Mouse (Mus musculus) megakaryocyte, adult 5-6 weeks (primary cell): ENCODE results near the gene Trappc10. TPM values are rescaled to one million over a fixed set of nuclear protein-coding genes. Genes with fewer than 3 reads are reported as not detected.
"Not testable (repeated sequence)": the region's sequence is repeated elsewhere in the genome, so short reads cannot be mapped to it uniquely, and the experiment has no call there.

Source experiments
- ATAC-seq: 2 replicates; pipeline ENCODE4 v1.8.0; 2016; ENCODE audit warnings: mild to moderate bottlenecking, inconsistent platforms; ENCODE audit not compliant: poor library complexity, severe bottlenecking
- total RNA-seq, 2 experiments: library from RNA; stranded (forward) in 1 of 2; stranded (reverse) in 1 of 2; fragments of 153-499, 151-499 nt in 1 of 2; fragments of 221-1000, 200-1000 nt in 1 of 2; gene quantifications; 2 replicates each; pipeline versions ENCODE4 v1.2.3 to v1.2.4; 2015 to 2017

The Trappc10 gene
- total RNA-seq, 2 experiments from 2014 or later: 26.1 to 26.9 TPM

GRCm38 (mm10) chr10:78216376-78217083, 27.9 kb downstream of the Trappc10 start:
- ATAC-seq: 0 out of 2 replicates have a peak, but pooled peaks have one; percentile 18

- ATAC-seq: no peak
These were observed 30.1 kb downstream of the Trappc10 start for GRCm38 (mm10) chr10:78214371-78214770.

GRCm38 (mm10) chr10:78211311-78211710, 33.1 kb downstream of the Trappc10 start:
- ATAC-seq: no peak

GRCm38 (mm10) chr10:78201182-78201581, 43.3 kb downstream of the Trappc10 start:
- ATAC-seq: no peak

GRCm38 (mm10) chr10:78192933-78193332, 51.5 kb downstream of the Trappc10 start:
- ATAC-seq: no peak

- ATAC-seq: not testable (repeated sequence)
These were observed 58.4 kb downstream of the Trappc10 start for GRCm38 (mm10) chr10:78186076-78186475.

- ATAC-seq: peak; percentile 23; the same call in 1 of the 2 replicates
These were observed 59.1 kb downstream of the Trappc10 start for GRCm38 (mm10) chr10:78185381-78185725.

- peak; percentile 95 for ATAC-seq
These were observed 59.7 kb downstream of the Trappc10 start, which contains the start of gene Pwp2 for GRCm38 (mm10) chr10:78184531-78185380. TSS of gene Pwp2 (minus strand) at chr10:78185149.

- ATAC-seq: no peak
These were observed 60.9 kb downstream of the Trappc10 start for GRCm38 (mm10) chr10:78183577-78183976.

- no peak for ATAC-seq
These were observed 62.1 kb downstream of the Trappc10 start for GRCm38 (mm10) chr10:78182321-78182720.

- no peak for ATAC-seq
These were observed 70.0 kb downstream of the Trappc10 start for GRCm38 (mm10) chr10:78174474-78174873.

GRCm38 (mm10) chr10:78171581-78171980, 72.9 kb downstream of the Trappc10 start:
- ATAC-seq: no peak

GRCm38 (mm10) chr10:78171057-78171456, 73.4 kb downstream of the Trappc10 start:
- ATAC-seq: no peak

GRCm38 (mm10) chr10:78170445-78170844, 74.0 kb downstream of the Trappc10 start:
- ATAC-seq: no peak

- peak; percentile 93 for ATAC-seq
These were observed 75.0 kb downstream of the Trappc10 start, which contains the start of gene D10Jhu81e for GRCm38 (mm10) chr10:78169281-78170042. TSS of gene D10Jhu81e (minus strand) at chr10:78169782.

- ATAC-seq: no peak
These were observed 75.6 kb downstream of the Trappc10 start for GRCm38 (mm10) chr10:78168792-78169191.

- ATAC-seq: no peak
These were observed 76.7 kb downstream of the Trappc10 start for GRCm38 (mm10) chr10:78167775-78168174.

- no peak for ATAC-seq
These were observed 77.1 kb downstream of the Trappc10 start for GRCm38 (mm10) chr10:78167333-78167732.

- no peak for ATAC-seq
These were observed 79.0 kb downstream of the Trappc10 start for GRCm38 (mm10) chr10:78165256-78166005.

GRCm38 (mm10) chr10:78164786-78165185, 79.7 kb downstream of the Trappc10 start:
- no peak for ATAC-seq
